Mouse (Mus musculus): Measurements from ENCODE around the gene Cdkn2aip. TPM values are rescaled to one million over a fixed set of nuclear protein-coding genes. Genes with fewer than 3 reads are reported as not detected.

Cdkn2aip gene
- polyA plus RNA-seq, 1 experiment from 2014 or later: 37.2 TPM

DNA sequence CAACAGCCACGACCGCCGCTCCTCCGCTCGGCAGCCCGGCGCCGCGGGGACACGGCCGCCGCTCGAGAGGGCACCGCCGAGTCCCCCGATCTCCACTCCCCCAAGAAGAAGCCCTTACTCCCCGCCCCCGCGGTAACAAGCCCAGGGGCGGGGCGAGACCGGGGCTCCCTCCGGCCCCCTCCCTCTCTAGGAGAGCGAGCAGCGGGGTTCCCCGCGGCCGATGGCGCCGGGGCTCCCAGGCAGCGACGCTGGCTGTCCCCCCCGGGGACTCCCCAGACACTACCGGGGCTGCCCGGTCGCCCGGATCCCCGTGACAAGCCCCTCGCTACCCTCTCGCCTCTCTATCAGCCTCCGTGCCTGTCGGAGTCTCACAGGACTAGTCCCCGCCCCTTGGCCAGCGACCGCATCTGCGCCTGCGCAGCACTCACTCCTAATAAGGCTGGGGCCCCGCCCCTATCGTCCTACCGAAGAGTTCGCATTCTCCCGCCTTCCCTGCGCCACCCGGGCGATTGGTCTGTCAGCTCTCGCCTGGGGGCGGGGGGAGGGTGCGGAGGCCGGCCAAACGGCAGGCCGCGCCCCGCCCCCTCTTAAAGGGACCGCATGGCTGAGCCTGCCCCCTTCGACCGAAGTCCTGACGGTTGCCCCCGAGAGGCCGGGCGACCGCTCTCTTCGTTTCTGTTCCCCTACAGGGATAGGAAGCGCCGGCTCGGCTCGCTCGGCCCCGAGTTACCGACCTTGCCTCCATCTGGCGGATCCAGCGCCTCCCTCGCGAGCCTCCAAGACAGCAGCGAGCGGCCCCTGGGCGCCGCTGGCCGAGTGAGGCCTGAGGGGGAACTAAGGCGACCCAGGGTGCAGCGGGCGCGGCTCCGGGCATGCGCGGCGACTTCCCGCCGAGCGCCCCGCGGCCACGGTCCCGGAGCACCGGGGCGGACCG, 38.7 kb downstream of the Cdkn2aip start, which contains the start of gene Ing2:
Gene Ing2 (minus strand): TSS at position 780 of the 934 bp plus-strand sequence.
- WGBS: under 1% methylated on average over 91 of the region's 106 CpGs
- H3K4me3 ChIP-seq: peak within 1 kb of the TSS; percentile 84
- H3K27me3 ChIP-seq: no peaks in the 10 kb centered on the region
- H3K9me3 ChIP-seq: no peaks in the 10 kb centered on the region
- peak within 1 kb of the TSS; percentile 95 for H3K27ac ChIP-seq (replicated peaks)
- H3K4me1 ChIP-seq (replicated peaks): peaks cover 12% of the 10 kb centered on the region
- no peaks in the 10 kb centered on the region for H3K36me3 ChIP-seq
- ATAC-seq (ENCODE audit: low read depth): peak; percentile 91
- H3K9ac ChIP-seq: peak within 1 kb of the TSS; percentile 89
- peak within 1 kb of the TSS; percentile 75 for H3K4me2 ChIP-seq

GRCm38 (mm10) chr8:47674140-47674776, 39.5 kb downstream of the Cdkn2aip start:
- peak overlapping the region; percentile 84 for H3K4me3 ChIP-seq
- H3K4me2 ChIP-seq: peak overlapping the region; percentile 75
- H3K4me1 ChIP-seq (replicated peaks): peaks cover 12% of the 10 kb centered on the region
- H3K9me3 ChIP-seq: no peaks in the 10 kb centered on the region
- ATAC-seq (ENCODE audit: low read depth): peak; percentile 62
- H3K27ac ChIP-seq (replicated peaks): peak overlapping the region; percentile 95
- WGBS: 1% methylated on average over 58 of the region's 59 CpGs
- no peaks in the 10 kb centered on the region for H3K36me3 ChIP-seq
- peak overlapping the region; percentile 89 for H3K9ac ChIP-seq
- H3K27me3 ChIP-seq: no peaks in the 10 kb centered on the region

GRCm38 (mm10) chr8:47673317-47674139, 40.2 kb downstream of the Cdkn2aip start:
- peak overlapping the region; percentile 84 for H3K4me3 ChIP-seq
- H3K9ac ChIP-seq: peak overlapping the region; percentile 89
- H3K9me3 ChIP-seq: no peaks in the 10 kb centered on the region
- H3K4me1 ChIP-seq (replicated peaks): peaks cover 12% of the 10 kb centered on the region
- under 1% methylated on average over 48 of the region's 53 CpGs for WGBS
- peak; percentile 59 for ATAC-seq (ENCODE audit: low read depth)
- H3K4me2 ChIP-seq: peak overlapping the region; percentile 75
- H3K36me3 ChIP-seq: peaks cover 6% of the 10 kb centered on the region
- H3K27me3 ChIP-seq: no peaks in the 10 kb centered on the region
- H3K27ac ChIP-seq (replicated peaks): peak overlapping the region; percentile 95

- Histone ChIP-seq H3K9me3 (no peaks in the 10 kb centered on the region), H3K36me3 (peaks cover 11% of the 10 kb centered on the region), H3K27ac (replicated peaks) (no peak overlapping the region), H3K4me3 (no peak overlapping the region), H3K4me1 (replicated peaks) (no peaks in the 10 kb centered on the region), H3K9ac (no peak overlapping the region), H3K4me2 (no peak overlapping the region), H3K27me3 (no peaks in the 10 kb centered on the region)
- 86% methylated on average over 8 of the region's 8 CpGs for WGBS
- ATAC-seq (ENCODE audit: low read depth): no peak
Measured at GRCm38 (mm10) chr8:47664231-47664785, 49.4 kb downstream of the Cdkn2aip start.

- 85% methylated on average over 5 of the region's 5 CpGs for WGBS
- Histone ChIP-seq H3K9me3 (no peaks in the 10 kb centered on the region), H3K9ac (no peak overlapping the region), H3K36me3 (peaks cover 4% of the 10 kb centered on the region), H3K27ac (replicated peaks) (no peak overlapping the region), H3K4me2 (no peak overlapping the region), H3K27me3 (no peaks in the 10 kb centered on the region), H3K4me3 (no peak overlapping the region), H3K4me1 (replicated peaks) (no peaks in the 10 kb centered on the region)
- ATAC-seq (ENCODE audit: low read depth): no peak
Measured at GRCm38 (mm10) chr8:47663201-47663600, 50.5 kb downstream of the Cdkn2aip start.

DNA sequence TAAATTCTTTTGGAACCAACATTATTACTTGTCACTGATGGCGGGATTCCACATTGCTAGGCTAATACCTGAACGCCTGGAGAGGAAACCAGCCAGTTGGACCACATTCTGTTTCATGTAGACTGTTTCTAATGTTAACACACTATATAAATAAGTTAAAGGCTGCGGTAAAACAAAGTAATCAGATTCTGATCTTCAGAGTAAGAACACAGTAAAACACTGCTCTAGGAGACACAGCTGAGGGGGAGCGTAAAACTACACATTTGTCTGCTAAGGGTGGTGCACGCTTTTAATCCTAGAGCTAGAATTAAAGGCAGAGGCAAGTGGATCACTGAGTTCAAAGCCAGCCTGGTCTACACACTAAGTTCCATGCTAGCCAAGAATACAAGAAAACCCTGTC, 51.0 kb downstream of the Cdkn2aip start:
- H3K4me2 ChIP-seq: no peak overlapping the region
- H3K36me3 ChIP-seq: peaks cover under 1% of the 10 kb centered on the region; the same call in 1 of the 2 replicates
- no peak for ATAC-seq (ENCODE audit: low read depth)
- H3K9me3 ChIP-seq: no peaks in the 10 kb centered on the region
- 96% methylated on average over 5 of the region's 5 CpGs for WGBS
- no peak overlapping the region for H3K27ac ChIP-seq (replicated peaks)
- no peaks in the 10 kb centered on the region for H3K27me3 ChIP-seq
- no peaks in the 10 kb centered on the region for H3K4me1 ChIP-seq (replicated peaks)
- H3K9ac ChIP-seq: no peak overlapping the region
- H3K4me3 ChIP-seq: no peak overlapping the region

DNA sequence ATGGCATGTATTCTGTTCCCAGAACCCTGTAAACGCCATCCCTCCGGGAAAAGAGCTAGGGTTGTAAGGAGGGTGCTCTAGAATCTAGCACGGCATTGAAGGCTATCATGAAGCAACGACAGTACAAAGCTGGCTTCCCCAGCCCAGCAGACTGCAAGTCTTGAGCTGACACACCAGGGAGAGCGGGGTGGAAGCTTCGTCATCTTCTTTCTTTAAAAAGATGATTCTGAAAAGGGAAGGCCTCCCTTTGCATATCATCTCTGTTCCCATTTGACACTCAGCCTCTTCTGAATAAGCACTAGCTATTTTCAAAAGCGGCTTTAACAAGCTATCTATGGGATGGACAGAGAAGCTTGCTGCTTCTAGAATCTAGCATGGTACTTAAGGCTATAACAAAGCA, 53.3 kb downstream of the Cdkn2aip start:
- no peak overlapping the region for H3K4me3 ChIP-seq
- H3K9me3 ChIP-seq: no peaks in the 10 kb centered on the region
- no peak overlapping the region for H3K9ac ChIP-seq
- WGBS: 90% methylated on average over 7 of the region's 7 CpGs
- H3K4me2 ChIP-seq: no peak overlapping the region
- no peaks in the 10 kb centered on the region for H3K27me3 ChIP-seq
- no peaks in the 10 kb centered on the region for H3K4me1 ChIP-seq (replicated peaks)
- ATAC-seq (ENCODE audit: low read depth): no peak
- no peaks in the 10 kb centered on the region for H3K36me3 ChIP-seq
- no peak overlapping the region for H3K27ac ChIP-seq (replicated peaks)

DNA sequence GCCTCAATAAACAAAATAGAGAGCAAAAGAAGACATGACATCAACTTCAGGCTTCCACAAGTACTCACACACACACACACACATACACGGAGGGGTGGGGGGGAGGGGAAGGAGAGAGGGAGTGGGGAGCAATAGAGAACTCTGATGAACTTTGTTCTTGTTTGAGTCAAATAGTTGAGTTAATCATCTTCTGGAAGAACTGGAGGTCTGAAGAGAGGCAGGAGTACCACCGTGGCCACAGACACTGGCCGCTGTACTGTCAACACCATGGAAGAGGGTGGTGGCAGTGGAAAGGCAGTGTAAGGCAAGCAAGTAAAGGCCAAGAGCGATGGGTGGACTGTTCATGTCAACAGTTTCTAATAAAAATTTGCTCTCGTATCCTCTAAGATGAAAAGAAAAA, 54.3 kb downstream of the Cdkn2aip start:
- no peak overlapping the region for H3K9ac ChIP-seq
- no peak for ATAC-seq (ENCODE audit: low read depth)
- H3K27ac ChIP-seq (replicated peaks): no peak overlapping the region
- no peaks in the 10 kb centered on the region for H3K4me1 ChIP-seq (replicated peaks)
- no peaks in the 10 kb centered on the region for H3K9me3 ChIP-seq
- no peak overlapping the region for H3K4me3 ChIP-seq
- WGBS: 92% methylated on average over 5 of the region's 5 CpGs
- no peaks in the 10 kb centered on the region for H3K27me3 ChIP-seq
- H3K36me3 ChIP-seq: no peaks in the 10 kb centered on the region
- H3K4me2 ChIP-seq: no peak overlapping the region

Other genes with a start within 250 kb of the Cdkn2aip start
- 40.7 and 43.1 TPM in 2 replicates for gene Trappc11, start 180.5 kb downstream of the Cdkn2aip start, polyA plus RNA-seq (2015; fragmentation: Nextera tagmentation; extraction: Ambion mirVana)
- 31.8 and 37.5 TPM in 2 replicates for gene Rwdd4a, start 180.3 kb downstream of the Cdkn2aip start, polyA plus RNA-seq (2015; fragmentation: Nextera tagmentation; extraction: Ambion mirVana)
- gene Ing2, start 38.4 kb downstream of the Cdkn2aip start, polyA plus RNA-seq (2015; fragmentation: Nextera tagmentation; extraction: Ambion mirVana): 7.9 and 8.5 TPM in 2 replicates
- not detected in 2 replicates for gene Cldn24, start 108.2 kb upstream of the Cdkn2aip start, polyA plus RNA-seq (2015; fragmentation: Nextera tagmentation; extraction: Ambion mirVana)
- gene Cldn22, start 110.5 kb upstream of the Cdkn2aip start, polyA plus RNA-seq (2015; fragmentation: Nextera tagmentation; extraction: Ambion mirVana): not detected in 2 replicates